Mouse (Mus musculus) brain, embryonic 14.5 days (tissue): ENCODE data around the gene Exoc3l. TPM values are rescaled to one million over a fixed set of nuclear protein-coding genes. Genes with fewer than 3 reads are reported as not detected.

Experiments used
- DNase-seq: peaks from one replicate; pipeline ENCODE4 v3.0.0-alpha.2; 2011; ENCODE audit warnings: low read depth
- CTCF ChIP-seq: fragments of 200-500 bp; IDR thresholded peaks from 2 replicates; pipeline ENCODE4 v1.5.1; 2012; ENCODE audit warnings: inconsistent platforms, mild to moderate bottlenecking, moderate library complexity, borderline replicate concordance; ENCODE audit not compliant: insufficient read depth, insufficient read length; ENCODE audit errors: extremely low read depth
- POLR2A ChIP-seq: fragments of 200-500 bp; IDR thresholded peaks from 2 replicates; pipeline ENCODE4 v1.6.1; 2012; ENCODE audit warnings: mild to moderate bottlenecking, inconsistent platforms, borderline replicate concordance; ENCODE audit not compliant: poor library complexity, insufficient read depth, insufficient read length, severe bottlenecking; ENCODE audit errors: extremely low read depth
- polyA plus RNA-seq: library from polyadenylated mRNA; depleted of rRNA; stranded (reverse); fragments of >200 nt; gene quantifications from 2 replicates; pipeline ENCODE4 v1.2.3, GENCODE M21; 2012; rRNA removed

The Exoc3l gene
- polyA plus RNA-seq, 1 experiment, result 12.6 TPM

DNA sequence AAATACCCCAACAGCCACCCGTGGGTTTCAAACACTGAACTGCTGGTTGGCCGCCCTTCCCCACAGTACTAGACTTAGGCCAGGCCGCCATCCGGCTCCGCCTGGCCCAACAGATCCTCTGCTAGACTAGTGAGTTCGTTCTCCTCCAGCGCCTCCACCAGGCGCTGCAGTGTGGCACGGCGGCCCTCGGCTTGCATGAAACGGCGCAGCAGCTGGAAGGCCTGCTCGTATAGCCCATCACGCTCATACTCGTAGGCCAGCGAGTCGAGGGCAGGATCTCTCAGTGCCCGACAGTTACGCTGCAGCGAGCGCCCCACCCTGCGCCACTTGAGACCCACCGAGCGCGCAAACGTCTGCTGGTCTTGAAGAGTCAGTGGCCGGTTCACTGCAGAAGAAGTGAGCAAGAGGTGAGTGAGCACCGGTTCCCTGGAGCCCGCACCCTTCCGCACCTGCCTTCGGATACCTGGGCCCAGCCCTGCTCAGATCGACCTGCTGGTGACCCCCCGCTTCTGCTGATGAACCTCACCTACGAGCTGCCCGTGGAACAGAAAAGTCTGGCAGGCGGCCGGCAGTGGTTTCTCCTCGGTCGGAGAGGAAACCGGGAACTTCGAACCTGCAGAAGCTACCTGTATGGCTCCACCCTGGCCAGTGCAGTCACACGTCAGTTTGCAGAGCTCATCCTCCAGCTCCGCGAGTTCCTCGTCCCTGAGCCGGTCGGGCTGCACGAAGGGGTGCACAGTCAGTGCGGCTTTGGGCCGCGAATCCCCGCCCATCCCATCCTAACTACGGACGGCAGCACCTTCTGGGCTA lies 36.8 kb downstream of the Exoc3l start:
- DNase-seq, result peak; percentile 65
- 0 out of 2 replicates have a peak, but pooled peaks have one; percentile 14 for TF ChIP-seq CTCF
- TF ChIP-seq POLR2A, result no peak

DNA sequence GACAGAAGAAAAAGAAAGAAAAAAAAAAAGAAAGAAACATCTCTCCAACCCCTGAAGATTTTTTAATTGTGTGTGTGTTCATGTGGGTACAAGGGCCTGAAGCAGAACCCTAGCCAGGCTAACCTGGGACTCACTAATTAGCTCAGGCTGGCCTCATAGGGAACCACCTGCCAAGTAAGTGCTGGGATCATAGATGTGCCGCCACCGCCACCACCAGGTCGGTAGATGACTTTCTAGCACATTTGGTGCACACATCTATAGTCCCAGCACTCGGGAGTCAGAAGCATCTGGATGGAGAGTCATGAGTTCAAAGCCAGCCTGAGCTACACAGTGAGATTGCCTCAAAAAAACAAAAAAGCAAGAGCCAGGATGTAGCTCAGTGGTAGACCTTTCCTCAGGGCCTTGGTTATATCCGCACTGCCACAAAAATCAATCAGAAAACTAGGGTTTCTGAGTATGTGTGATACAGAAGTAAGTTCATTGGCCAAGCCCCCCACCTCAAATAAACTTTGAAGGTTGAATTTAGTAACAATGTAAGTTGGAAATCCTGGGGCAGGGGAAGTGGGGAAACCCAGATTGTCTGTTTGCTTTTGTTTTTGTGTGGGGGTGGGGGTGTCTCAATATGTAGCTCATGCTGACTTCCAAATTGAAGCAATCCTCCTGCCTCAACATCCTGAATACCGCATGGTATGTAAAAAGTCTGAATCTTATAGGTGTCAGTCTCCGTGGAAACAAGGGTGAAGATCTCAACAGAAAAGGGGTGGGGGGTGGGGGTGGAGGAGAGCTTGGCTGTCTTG lies 38.4 kb downstream of the Exoc3l start:
- TF ChIP-seq CTCF, result no peak
- TF ChIP-seq POLR2A, result no peak
- no peak for DNase-seq

DNA sequence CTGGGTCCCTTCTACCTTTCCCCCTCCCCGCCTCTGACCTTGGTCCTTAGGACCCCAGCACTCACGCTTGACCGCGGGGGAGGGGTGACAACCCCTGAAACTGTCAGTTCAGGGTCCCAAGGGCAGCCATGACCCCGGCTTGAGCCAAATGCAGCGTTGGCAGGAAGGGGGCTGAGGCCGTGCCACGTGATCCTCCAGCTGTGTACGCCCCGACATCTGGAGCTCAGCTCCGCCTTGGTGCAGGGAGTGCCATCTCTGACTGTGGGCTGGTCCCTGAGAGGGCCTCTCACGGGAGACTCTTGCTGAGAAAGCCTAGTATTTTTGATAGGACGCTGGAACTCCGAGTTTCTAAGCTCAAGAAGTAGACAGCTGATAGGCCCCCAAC lies 40.9 kb downstream of the Exoc3l start, which contains the start of gene B3gnt9:
B3gnt9 (minus strand) TSS at position 188 of the 385 bp plus-strand sequence.
- no peak for DNase-seq
- TF ChIP-seq POLR2A (no peak), CTCF (no peak)

DNA sequence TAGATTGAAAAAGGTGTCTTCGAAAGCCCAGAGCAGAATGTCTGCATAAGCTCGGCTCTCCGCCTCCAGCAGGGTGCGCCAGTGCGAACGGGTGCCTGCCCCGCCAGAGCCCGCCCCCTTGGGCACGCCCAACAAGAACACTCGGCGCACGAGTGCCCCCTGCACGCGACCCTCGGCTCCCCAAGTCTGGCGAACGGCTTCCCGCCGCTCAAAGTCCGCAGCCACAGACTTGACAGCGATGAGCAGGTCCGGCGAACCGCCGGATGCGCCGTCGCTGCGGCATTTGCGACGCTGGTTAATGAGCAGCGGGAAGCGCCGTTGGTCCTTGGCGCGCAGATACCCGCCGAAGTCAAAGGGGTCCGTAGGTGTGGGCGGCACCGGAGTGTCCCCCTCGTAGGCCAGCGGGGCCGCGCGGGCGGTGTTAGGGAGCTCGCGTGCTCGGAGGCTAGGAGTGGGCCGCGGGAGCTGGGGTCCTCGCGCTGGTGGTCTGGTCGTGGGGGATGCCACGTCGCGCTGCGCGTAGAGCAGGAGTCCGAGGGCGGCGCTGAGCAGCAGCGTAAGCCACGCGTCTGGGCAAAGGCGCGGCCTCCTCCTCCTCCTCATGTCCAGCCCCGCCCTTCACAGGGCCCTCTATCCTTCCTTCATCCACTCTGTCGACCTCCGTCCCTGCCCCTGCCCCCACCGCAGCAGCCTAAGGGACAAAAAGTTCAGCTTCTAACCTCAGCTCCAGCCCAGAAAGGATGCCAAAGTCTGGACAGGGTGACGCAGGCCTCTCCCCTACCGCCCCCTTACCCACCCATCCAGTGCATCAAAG lies 41.5 kb downstream of the Exoc3l start:
- TF ChIP-seq CTCF (peak; percentile 85), POLR2A (no peak)
- DNase-seq, result peak; percentile 94

DNA sequence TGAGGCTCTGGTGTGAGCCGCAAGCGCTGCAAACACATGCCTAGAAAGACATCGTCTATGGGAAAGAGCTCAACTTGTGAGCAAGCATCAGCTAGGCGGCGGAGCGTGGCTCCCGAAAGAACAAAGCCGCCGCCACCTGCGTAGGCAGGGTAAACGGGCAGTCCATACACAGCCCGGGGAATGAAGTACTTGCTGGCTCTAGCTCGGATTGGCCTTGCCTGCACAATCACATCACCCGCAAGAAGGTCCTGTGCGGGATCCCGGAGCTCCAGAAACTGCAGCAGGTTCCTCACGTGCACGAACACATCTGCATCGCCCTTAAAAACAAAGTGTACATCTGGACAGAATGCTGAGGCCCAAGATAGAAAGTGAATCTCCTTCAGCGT lies 42.1 kb downstream of the Exoc3l start:
- TF ChIP-seq POLR2A (no peak), CTCF (no peak)
- no peak for DNase-seq

DNA sequence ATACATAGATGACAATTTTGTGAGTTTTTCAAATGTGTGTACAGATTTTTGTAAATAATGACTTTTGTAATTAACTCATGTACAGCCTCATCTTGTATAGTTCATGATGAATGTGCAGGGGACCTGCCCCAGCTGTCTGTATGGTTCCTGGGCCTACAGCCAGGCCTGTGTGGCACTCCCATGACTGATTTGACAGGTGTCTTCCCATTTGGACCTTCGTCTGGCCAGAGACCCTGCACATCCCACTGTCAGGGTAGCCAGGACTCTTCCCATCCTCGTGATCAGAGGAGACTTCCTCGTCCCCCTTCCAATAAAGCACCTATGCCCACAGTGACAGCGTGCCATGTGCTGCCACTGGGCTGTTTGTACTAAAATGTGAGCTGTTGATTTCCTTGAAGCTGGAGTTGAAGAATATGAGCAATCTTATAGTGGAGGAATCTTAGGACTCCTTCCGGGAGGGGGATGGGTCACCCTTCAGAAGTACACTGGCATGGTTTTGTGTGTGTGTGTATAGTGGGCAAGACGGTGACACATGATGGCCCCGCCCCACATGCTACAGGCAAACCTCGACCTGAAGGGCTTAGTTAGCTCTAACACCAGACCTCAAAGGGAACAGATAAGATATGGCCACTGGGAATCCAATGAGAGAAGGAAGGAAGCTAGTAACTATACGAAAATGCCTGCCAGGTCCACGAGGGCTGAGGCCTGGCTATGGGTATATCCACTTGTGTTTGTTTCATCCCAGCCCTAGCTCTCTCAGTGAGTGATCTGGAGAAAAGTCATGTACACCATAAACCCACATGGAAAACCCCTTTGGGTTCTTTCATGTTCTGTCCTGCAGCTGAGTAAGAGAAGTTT lies 43.0 kb downstream of the Exoc3l start:
- DNase-seq, result no peak
- no peak for TF ChIP-seq CTCF
- no peak for TF ChIP-seq POLR2A

DNA sequence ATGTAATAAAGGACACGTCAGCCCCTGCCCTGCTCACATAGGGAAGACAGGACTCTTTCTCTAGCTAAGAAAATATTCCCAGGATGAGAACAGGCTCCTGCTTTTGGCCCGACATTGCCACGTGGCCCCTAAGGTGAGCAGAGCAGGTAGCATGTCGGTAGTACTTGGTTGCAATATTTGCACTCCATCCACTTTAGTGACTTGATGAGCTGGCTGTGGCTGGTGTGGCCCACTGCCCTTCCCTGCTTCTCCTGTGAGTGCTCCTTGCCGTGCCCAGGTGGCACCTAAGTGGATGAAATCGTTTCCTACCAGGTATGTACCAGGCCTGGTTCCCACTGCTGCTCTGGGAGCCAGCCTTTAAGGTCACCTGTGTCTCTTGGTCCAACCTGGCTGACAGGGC lies 43.9 kb downstream of the Exoc3l start:
- TF ChIP-seq CTCF (no peak), POLR2A (no peak)
- no peak for DNase-seq

DNA sequence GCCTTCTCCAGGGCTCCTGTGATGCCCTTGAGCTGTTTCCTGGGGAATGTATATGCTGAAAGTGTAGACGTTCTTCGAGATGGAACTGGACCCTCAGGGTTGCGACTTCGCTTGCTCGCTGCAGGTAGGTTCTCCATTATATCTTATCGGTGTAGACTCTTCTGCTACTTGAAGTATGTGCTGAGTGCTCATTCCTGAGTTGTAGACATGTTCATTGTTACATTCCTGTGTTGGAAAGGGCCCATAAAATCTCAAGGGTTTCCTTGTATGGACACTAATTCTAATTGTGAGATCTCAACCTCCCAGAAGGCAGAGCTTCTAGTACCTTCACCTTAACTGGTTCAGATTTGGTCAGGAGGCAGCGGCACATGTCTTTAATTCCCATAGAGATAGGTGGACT lies 54.9 kb downstream of the Exoc3l start:
- DNase-seq, result no peak
- TF ChIP-seq CTCF (no peak), POLR2A (no peak)

Other genes starting within 250 kb of the Exoc3l start
- gene Ces3a, start 247.5 kb downstream of the Exoc3l start, polyA plus RNA-seq, result not detected in 2 replicates
- not detected in 2 replicates for gene Ces3b, start 212.3 kb downstream of the Exoc3l start, polyA plus RNA-seq
- 0.04 TPM in 1 of 2 replicates, not detected in the other for gene Ces4a, start 164.3 kb downstream of the Exoc3l start, polyA plus RNA-seq
- 26.5 and 31.9 TPM in 2 replicates for gene Cbfb, start 125.4 kb downstream of the Exoc3l start, polyA plus RNA-seq
- 33.4 and 40.5 TPM in 2 replicates for gene D230025D16Rik, start 71.0 kb downstream of the Exoc3l start, polyA plus RNA-seq
- gene B3gnt9, start 40.9 kb downstream of the Exoc3l start, polyA plus RNA-seq, result 5.9 and 6.6 TPM in 2 replicates
- gene Tradd, start 31.5 kb downstream of the Exoc3l start, polyA plus RNA-seq, result 7.1 and 7.9 TPM in 2 replicates
- 1.00 TPM in 2 replicates for gene Fbxl8, start 31.5 kb downstream of the Exoc3l start, polyA plus RNA-seq
- 0.42 and 0.60 TPM in 2 replicates for gene Hsf4, start 26.3 kb downstream of the Exoc3l start, polyA plus RNA-seq
- 1.3 and 1.8 TPM in 2 replicates for gene Nol3, start 20.0 kb downstream of the Exoc3l start, polyA plus RNA-seq
- 176 and 217 TPM in 2 replicates for gene 4931428F04Rik, start 6.2 kb downstream of the Exoc3l start, polyA plus RNA-seq
- 89.4 and 126 TPM in 2 replicates for gene E2f4, start 1.6 kb upstream of the Exoc3l start, polyA plus RNA-seq
- 2.3 TPM in 2 replicates for gene Elmo3, start 9.5 kb upstream of the Exoc3l start, polyA plus RNA-seq
- gene Lrrc29, start 30.2 kb upstream of the Exoc3l start, polyA plus RNA-seq, result 2.3 and 2.4 TPM in 2 replicates
- gene Tmem208, start 30.3 kb upstream of the Exoc3l start, polyA plus RNA-seq, result 93.6 and 144 TPM in 2 replicates
- 5.8 and 7.8 TPM in 2 replicates for gene Fhod1, start 51.9 kb upstream of the Exoc3l start, polyA plus RNA-seq
- gene Slc9a5, start 52.7 kb upstream of the Exoc3l start, polyA plus RNA-seq, result 39.3 and 56.1 TPM in 2 replicates
- gene Plekhg4, start 77.2 kb upstream of the Exoc3l start, polyA plus RNA-seq, result 11.5 and 13.6 TPM in 2 replicates
- gene Kctd19, start 117.4 kb upstream of the Exoc3l start, polyA plus RNA-seq, result 0.04 and 0.05 TPM in 2 replicates
- gene Lrrc36, start 117.5 kb upstream of the Exoc3l start, polyA plus RNA-seq, result 1.4 and 1.6 TPM in 2 replicates
- gene Tppp3, start 175.4 kb upstream of the Exoc3l start, polyA plus RNA-seq, result 62.7 and 89.6 TPM in 2 replicates
- 40.0 and 46.2 TPM in 2 replicates for gene Zdhhc1, start 200.8 kb upstream of the Exoc3l start, polyA plus RNA-seq
- gene Hsd11b2, start 222.7 kb upstream of the Exoc3l start, polyA plus RNA-seq, result 8.3 and 12.1 TPM in 2 replicates